Mouse (Mus musculus) embryo, embryonic 10 days (tissue): ENCODE data around the gene Fcmr.

Experiments used
- DNase-seq: peaks from one replicate; pipeline ENCODE4 v3.0.0-alpha.2; 2015; ENCODE audit warnings: low spot score

The Fcmr gene

DNA sequence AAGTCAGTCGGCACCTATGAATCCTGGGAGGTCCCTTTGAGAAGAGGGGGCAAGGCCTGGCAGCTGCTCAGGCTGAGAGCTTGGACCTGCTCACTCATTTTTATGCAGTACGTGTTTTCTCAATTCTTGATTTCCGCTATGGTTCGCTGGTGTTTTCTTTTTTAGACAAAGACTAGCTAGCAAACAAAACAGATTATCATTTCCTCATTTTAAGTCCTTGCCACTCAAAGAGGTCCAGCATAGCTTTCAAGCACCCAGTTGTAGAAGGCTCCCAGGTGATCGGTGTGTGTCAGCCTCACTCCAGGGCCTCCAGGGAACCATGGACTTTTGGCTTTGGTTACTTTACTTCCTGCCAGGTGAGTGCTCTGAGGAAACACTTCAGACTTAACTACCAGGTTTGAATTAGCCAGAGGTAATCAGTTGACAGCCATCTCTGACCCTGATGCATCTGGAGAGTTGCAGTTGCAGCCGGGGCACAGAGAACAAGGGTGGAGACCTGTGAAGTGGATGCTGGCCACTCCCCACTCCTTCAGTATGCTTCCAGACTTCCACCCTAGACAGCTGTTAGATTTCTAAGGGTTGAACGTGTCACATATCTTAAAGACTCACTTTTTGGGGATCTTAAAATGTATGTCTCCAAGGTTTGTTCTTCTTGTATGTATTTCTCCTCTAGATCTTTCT, at the start of gene Fcmr:
Fcmr (plus strand) TSS at position 129 of the 681 bp plus-strand sequence.
- DNase-seq = no peak

DNA sequence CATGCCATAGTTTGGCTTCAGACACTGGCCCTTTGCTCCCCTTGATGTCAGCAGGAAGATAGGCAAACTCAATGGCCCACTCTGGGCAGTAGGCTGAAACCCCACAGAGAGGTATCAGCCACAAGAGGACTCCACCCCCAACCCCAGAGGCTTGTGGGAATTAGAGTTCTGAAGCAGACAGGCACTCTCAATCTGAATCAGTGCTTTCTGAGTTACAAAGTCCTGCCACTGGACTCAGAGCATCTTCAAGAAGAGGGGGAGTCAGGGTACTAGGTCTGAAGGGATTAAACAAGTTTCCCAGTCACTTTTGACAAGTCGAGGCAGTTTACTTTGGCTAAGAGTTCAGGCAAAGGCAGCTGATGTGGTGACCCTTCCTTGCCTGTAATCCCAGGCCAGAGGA, 45.7 kb upstream of the Fcmr start:
- no peak for DNase-seq

DNA sequence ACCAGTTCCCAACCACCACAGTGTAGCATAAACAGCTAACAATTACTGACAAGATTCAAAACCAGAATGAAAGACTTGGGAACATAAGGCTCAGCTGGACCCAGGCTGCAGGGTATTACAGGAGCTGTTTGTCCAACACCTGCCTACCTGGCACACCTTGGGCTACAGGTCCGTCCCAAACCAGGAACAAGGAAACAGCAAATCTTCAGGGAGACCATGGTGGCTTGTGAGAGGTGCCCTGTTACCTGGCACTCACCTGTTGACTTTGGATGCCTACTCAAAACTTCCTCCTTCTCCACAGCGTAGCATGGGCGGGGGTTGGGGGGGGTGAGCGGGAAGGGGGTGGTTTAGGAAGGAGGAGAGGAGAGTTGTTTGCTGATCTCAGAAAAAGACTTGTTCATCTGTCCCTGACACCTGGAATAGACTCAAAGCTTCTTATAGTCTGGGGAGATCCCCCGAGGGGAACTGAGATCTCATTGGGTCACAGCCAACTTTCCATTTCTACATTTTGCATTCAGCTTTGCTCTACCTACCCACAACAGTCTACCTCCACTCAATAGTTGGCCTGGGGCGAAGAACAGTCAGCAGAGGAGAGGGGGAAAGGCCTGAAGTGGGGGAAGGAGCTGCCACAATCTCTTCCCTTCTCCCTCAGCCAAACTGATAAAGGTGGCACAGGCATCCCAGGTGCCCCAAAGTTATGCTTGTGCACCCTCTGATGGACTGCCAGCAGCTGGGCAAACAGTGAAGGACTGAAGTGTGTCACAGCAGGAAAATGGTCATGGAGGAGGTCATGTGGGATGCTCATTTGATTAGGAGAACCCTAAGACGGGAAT, 44.9 kb upstream of the Fcmr start:
- DNase-seq = no peak

DNA sequence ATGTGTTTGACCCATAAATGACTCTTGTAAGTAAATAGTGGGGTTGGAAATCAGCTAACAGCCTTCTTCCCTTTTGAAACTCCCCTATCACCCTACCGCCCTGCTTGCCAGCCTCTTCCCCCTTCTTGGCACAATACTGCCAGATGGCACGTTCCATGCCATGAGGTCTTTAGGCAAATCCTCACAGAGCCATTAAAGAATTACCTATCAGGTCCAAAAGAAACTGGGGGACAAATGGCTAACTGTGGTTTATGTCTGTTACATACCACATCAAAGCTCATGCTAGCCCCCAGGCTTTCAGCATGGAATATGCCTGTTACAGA, 44.4 kb upstream of the Fcmr start:
- no peak for DNase-seq

DNA sequence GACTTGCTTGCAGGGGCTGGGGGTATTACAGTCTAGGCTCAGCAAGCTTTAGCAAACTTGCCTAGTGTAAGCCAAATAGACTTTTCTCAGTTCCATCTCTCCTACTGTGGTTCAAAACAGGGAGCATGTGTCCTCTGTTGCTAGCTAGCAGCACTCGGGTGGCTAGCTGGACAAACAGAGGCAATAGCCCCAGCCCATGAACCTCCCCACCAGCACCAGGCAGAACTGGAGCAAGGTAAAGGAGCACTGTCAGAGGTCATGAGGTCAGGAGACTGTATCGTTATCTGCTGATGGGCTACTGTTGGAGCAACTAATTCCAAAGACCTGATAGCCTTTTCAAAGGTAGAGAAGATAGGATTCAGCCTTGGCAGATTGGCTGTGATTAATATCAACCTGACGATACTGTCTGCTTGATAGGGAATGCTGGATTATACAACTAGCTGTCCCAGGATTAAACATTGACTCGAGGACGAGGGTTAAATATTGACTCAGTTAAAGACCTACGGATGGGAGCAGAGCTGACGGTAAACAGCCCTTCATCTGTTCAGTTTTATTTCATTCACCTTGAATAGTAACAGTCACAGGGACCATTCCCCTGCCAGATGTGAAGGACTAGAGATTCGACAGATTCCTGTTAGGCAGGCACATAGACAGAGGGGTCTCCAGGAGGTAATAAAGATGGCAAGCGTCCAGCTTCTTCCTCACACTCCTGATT, 43.4 kb upstream of the Fcmr start:
- DNase-seq = no peak

DNA sequence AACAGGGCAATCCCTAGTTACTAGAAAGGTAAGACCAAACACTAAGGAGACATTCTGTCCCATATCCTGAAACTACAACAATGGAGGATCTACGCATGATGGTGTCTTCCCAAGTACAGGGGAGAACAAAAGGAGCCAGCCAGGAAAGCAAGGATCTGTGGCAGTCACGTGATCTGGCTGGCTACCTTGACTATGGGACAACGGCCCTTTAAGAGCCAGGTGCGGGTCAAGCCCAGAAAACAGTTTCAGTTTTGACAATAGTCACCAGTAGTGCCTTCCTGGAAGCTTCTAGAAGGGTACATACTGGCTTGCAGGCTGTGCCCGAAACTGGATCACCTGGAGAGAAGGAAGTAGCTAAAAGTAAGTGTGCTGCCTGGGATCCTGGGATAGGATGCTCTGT, 39.0 kb upstream of the Fcmr start, which contains the start of gene Pigr:
Pigr (plus strand) TSS at position 237 of the 400 bp plus-strand sequence.
- no peak for DNase-seq

DNA sequence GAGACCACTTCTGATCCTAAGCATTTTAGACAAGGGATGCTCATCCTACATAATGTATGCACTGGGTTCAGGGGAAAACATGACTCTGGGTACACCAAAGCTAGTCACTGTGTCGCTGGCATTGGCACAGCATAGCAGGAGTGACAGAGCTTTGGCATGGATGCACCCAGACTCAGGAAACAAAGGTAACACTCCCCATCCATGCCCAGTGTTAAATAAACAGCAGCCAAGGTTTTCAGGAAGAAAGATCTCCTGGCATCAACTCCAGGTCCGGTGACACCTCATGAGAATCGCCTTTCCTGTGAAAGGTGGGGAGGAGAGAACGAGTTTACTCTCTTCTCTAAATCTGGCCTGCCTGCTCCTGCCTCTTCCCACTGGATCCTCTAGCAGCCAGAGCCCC, 36.8 kb upstream of the Fcmr start:
- DNase-seq = no peak

DNA sequence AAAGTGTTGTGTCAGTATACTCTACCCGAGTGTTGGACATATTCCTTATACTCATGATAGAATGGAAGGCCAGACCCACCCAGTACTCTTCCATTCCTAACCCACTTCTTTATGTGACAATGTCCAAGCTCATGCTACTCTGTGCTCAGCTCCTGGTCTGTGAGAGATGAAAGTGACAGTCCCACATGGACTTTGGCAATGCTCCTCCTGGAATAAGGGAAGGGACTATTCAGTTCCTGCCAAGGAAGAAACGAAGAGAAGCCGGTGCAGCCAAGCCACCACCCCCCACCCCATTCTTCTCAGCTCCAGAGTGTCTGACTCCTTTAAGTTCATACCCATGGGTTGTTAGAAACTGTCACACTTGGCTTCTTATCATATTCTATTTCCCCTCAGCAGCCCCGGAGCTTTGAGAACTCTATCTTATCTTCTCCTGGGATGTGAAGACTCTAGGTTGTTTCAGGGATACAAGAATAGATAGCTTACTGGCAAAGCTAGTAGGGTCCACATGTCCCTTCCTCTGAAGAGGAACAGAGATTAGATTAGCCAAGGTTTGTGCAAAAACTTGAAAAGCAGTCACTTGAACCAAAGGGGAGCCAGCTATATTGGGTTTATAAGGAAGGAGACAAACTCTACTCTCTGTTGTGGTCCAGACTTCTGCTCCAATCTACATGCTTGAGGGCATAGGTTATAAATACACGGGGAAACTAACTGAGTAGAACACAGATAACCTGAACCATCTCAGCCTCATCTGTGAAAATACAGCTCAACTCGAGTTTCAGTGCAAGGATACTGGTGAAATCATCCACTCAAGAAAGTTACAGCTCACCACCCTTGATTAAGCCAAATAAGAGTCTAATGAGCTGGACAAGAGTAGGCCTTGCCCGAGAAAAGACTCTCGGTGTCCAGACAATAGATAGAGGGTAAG, 35.3 kb upstream of the Fcmr start:
- DNase-seq = no peak

DNA sequence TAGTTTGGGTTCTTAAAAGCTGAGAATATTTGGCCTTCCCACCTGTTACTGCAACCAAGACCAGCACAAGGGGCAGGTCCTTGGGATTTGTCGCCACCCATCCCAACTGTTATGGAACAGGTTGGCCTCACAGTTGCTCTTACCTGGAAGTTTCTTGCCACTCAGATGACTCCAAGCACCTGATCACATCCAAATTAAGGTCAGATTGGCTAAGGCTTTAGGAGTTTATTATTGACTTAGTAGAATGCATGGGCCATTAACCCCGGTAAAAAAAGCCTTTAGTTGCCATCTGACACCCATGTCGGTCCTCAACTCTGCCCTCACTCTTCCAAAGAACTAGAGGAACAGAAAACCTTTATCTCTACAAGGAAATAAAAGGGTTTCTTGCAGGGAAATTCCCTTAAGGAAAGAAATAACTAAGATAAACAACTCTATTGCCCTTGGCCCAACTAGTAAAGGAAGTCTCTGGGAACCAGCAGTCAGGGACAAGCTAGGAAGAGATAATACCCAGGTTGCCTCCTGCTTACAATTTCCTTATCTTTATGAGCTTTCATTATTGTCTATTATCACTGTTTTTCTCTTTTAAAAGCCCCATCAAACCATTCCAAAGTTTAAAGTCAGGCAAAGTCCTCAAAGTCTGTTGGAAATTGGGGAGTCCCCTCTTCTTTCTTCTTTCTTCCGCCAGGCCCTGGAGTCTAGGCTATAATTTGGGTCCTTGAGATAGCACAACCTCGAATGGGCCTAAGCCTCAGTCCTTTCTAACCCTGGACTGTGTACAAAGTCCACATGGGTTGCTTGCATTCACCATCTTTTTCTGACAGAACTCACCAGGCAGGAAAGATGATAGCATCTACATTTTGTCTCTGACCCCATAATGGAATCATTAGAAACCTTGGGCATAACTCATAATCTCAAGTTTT, 33.0 kb upstream of the Fcmr start:
- no peak for DNase-seq

DNA sequence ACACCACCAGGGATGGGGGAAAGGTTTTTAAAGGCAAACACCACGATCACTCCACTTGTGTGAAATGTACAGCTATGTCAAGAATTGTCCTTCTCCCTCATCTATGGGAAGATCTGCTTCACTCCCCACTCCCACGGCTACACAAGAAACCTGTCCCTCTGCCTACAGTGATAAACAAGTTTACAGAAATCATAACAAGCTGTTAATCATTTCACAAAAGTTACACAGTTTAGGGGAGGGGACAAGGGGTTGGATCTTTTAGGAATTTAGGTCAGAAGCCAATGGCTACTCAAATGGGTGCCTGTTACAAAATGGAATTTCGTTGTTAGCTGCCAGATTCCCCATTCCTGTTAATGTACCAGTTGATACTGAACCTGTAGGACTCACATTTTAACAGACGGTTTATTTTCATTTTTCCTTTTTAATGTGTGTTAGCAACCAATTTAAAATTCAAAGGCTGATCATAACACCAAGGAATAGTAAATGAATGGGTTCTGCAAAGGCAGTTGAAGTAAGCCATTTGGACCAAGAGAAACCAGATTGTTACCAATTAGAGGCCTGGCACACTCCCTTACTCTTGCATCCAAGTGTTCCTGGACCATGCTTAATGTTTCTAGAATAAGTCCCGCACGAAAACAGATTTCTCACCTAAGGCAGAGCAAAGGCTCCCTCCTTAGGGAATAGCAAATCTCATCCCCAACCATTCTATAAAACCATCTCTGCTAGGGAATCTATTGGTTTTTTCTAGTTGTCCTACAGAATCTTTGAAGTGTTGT, 30.1 kb upstream of the Fcmr start:
- DNase-seq = no peak

DNA sequence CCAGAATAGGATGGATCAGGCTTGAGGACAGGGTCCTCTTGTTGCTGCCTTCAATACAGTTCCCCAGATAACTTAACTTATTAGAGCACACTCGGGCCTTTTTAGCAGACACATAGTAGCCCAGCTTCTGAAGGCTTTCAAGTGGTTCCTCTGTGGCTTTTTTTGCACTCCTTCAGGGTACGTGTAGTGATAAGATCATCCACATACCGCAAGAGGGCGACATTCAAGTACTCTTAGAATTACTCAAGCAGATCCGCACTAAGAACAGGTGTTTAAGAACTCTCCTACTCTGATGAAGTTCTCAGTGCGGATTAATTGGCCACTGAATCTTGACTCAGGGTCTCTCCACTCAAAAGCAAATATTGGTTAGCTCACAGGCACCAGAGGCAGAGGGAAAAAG, 27.2 kb upstream of the Fcmr start:
- DNase-seq = peak; percentile 40

DNA sequence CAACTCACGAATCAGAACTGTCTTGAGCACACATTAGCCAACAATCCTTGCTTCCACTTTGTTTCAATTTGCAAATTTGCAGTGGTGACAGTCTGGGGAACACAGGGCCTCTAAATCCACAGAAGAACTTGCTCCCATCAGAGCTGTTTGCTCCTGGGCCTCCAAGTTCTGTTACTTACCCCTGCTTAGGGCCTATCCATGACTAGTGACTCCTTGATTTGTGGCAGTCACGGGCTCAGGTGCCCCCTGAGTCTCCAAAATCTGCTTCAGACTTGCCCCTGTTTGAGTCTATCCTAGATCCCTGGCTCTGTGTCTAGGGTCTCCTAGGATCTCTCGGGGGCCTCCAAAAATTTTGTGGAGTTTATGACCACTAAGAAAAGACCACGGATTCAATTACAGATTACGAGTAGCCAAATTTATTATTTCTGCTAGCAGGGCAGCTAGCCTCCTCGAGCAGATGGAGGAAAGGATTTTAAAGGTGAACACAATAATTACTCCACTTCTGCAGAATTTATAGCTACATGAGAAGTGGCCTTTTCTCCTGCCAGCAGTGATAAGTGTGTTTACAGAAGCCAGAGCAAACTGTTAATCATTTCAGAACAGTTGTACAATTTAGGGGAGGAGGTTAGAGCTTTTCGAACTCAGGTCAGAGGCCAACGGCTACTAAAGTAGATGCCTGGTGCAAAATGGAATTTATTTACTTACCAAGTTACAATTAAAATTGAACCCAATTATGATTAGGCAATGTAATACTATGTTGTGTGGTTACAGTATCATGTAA, 24.7 kb upstream of the Fcmr start:
- no peak for DNase-seq

DNA sequence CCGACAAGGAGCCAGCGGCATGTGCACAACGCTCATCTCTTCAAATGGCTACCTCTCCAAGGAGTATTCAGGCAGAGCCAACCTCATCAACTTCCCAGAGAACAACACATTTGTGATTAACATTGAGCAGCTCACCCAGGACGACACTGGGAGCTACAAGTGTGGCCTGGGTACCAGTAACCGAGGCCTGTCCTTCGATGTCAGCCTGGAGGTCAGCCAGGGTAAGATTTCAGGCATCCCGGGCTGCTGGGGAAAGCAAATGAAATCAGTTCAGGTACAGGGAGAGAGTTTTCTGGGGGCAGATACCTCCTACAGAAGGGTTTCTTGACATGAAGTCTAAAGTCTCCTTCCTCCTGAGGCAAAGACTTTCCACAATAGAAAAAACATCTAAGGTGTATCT, 23.8 kb upstream of the Fcmr start:
- no peak for DNase-seq

DNA sequence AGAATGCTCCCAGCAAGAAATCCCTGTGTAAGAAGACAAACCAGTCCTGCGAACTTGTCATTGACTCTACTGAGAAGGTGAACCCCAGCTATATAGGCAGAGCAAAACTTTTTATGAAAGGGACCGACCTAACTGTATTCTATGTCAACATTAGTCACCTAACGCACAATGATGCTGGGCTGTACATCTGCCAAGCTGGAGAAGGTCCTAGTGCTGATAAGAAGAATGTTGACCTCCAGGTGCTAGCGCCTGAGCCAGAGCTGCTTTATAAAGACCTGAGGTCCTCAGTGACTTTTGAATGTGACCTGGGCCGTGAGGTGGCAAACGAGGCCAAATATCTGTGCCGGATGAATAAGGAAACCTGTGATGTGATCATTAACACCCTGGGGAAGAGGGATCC, 21.0 kb upstream of the Fcmr start:
- DNase-seq = no peak

DNA sequence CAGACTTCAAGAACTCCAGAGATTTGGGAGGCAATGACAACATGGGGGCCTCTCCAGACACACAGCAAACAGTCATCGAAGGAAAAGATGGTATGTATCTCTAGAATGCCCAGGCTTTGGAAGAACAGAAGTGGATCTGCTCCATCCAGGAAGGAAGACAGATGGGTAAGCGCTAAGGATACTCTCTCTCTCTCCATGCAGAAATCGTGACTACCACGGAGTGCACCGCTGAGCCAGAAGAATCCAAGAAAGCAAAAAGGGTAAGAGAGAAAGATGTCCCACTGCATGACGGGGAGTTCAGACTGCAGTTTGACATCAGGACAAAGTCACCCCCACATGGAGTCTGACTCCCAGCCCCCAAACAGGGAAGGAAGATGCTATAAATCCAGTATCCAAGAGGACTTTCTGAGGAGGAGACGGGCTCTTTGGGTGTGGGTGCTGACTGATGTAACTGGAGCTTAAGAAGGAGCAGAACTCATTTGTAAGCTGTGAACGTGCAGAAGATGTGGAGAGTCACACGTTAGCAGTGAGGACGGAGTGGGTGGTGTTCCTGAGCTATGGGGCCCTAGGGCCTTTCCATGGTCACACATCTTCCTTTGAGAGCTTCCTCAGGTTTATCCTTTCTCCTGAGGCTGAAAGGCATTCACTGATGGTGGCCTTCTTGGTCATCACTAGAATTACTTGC, 15.8 kb upstream of the Fcmr start:
- DNase-seq = no peak

DNA sequence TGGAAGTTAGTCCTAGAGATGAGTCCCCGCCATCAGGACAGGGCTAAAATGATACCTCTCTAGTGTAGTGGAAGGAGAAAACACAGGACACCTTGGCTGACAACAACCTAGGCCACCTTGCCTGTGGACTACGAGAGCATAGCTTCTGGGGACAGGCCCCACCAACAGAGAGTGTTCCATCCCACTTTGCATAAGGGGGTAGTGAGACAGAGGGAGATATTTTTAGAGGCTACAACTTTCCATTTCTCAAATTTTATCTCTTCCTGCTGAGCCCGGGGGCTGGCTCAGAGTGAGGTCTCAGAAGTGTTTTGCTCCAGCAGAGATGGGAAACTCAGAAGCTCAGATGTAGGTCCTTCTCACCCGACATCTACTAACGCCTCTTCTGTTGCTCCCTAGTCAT, 15.1 kb upstream of the Fcmr start:
- DNase-seq = no peak

DNA sequence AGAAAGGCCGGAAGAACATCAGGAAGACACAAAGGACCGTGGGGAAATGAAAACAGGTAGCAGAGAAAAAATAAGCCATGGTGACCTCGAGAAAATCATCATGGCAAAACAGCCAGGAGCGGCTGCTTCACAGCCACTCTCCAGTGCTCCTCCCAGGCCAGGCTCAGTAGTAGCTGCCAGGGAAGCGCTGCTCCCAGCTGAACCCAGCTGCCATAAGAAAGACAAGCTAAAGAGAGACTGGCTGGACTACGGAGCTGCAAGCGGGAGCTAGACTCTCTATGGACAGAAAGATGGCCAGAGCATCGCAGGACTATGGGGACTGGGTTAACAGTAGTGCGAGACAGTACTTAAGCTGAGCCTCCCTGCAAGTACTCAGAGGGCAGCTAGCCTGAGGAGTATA, 10.7 kb upstream of the Fcmr start:
- no peak for DNase-seq

DNA sequence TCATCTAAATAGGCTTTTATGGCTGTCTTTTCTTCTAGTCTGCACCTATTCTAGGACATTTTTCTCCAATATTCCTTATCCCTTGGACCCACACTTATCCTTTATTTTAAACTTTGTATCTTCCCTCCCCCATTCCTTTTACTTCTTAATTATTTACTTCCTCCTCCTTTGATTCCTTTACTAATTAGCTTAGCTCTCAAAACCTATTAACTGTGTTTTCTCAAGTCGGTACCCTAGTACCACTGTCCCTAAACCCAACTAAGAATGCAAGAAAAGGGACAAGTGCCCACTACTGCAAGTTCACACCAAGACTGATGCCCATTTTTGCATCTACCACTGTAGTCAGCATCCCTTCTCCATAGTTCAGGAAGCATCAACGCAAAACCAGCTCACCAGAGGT, 9.7 kb upstream of the Fcmr start:
- no peak for DNase-seq

DNA sequence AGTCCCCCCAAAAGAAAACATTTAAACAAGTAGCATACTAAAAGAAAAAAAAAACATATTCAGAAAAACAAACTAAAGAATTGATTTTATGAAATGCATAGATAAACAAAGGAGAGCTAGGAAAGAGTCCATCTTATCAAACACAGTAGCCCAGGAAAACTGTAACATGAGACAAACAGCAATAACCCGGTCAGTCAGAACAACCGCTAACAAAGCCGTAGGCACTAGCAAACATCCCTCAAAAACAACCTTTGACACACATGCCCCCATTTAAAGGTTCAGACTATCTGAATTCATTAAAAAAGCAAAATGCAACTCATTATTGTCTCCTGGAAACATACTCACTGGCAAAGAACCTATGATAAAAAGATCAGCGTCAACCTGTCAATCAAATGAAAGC, 8.0 kb upstream of the Fcmr start:
- no peak for DNase-seq
